Mouse (Mus musculus): ENCODE results near the gene Dgke. TPM values are rescaled to one million over a fixed set of nuclear protein-coding genes. Genes with fewer than 3 reads are reported as not detected.
"Not testable (repeated sequence)": the region's sequence is repeated elsewhere in the genome, so short reads cannot be mapped to it uniquely, and the experiment has no call there.

Dgke gene
- polyA plus RNA-seq, 1 experiment from 2014 or later = 3.5 TPM

DNA sequence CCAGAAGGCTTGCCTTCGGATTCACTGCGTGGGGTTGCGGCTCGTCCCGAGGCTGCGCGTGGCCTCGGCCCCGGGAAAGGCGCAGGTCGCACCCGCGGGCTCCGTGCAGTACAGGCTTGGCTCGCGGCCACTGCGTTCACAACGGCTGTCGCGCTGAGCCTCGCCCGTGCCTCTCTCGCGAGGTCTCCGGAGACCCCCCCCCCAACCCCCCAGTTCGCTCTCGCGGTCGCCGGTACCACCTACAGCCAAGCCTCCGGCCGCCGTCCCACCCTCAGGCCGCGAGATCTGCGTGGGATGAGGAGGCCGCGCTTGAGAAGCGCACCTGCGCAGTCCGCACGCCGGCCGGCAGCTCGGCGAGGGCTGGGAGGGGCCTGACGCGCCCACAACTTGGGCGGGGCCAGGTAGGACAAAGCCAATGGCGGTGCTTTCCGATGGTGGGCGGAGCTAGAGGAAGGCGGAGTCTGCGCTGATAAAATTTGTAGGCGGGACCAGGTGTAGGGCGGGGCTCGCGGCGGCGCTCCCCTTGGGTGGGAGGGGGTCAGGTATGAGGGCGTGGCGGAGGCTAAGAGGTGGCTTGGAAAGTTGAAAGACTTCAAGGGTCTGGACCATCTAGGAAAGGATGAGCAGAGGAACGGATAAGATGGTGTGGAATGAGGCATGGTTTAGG is 6.1 kb downstream of the Dgke start:
- no peaks in the 10 kb centered on the region for H3K36me3 ChIP-seq (ENCODE audit: control insufficient read depth, insufficient read depth, low read length)
- no peak overlapping the region for H3K27ac ChIP-seq (replicated peaks; ENCODE audit: low read depth, low read length)
- DNase-seq (ENCODE audit: low spot score) (peak; percentile 94), ATAC-seq (ENCODE audit: insufficient number of reproducible peaks, low FRiP score, low TSS enrichment, low read depth) (peak; percentile 90)
- peak overlapping the region; percentile 89 for H3K4me2 ChIP-seq (ENCODE audit: low read depth, severe bottlenecking)
- WGBS = under 1% methylated on average over 58 of the region's 63 CpGs
- peaks cover 11% of the 10 kb centered on the region for H3K4me1 ChIP-seq (ENCODE audit: control insufficient read depth, insufficient read depth, low read length)
- no peaks in the 10 kb centered on the region for H3K9me3 ChIP-seq (ENCODE audit: control insufficient read depth, low read length)
- no peaks in the 10 kb centered on the region for H3K27me3 ChIP-seq (ENCODE audit: control insufficient read depth, insufficient read depth, low read length)
- H3K9ac ChIP-seq (ENCODE audit: low read length) = peak overlapping the region; percentile 78
- H3K4me3 ChIP-seq (ENCODE audit: low read depth, low read length) = peak overlapping the region; percentile 81

DNA sequence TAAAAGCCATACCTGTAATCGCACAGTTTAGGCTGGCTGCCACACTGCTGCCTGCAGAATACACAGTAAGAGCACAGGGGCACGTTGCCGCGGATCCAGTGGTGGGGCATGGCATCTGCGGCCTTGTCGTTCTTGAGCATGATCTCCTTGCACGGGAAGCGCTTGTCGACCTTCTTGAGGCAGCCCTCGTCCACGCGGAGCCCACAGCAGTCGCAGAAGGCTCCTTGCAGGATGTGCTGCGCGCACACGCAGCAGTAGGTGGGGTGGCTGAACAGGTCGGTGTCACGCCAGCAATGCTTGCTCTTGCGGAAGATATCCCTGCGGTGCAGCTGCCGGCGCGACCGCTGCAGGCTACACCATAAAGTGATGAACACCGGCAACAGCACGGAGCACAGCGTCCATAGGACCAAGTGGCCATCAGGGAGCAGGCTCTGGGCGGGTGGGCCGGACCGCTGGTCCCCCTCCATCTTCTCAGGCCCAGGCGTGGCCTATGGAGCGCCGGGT is 6.7 kb downstream of the Dgke start:
- WGBS = under 1% methylated on average over 33 of the region's 33 CpGs

DNA sequence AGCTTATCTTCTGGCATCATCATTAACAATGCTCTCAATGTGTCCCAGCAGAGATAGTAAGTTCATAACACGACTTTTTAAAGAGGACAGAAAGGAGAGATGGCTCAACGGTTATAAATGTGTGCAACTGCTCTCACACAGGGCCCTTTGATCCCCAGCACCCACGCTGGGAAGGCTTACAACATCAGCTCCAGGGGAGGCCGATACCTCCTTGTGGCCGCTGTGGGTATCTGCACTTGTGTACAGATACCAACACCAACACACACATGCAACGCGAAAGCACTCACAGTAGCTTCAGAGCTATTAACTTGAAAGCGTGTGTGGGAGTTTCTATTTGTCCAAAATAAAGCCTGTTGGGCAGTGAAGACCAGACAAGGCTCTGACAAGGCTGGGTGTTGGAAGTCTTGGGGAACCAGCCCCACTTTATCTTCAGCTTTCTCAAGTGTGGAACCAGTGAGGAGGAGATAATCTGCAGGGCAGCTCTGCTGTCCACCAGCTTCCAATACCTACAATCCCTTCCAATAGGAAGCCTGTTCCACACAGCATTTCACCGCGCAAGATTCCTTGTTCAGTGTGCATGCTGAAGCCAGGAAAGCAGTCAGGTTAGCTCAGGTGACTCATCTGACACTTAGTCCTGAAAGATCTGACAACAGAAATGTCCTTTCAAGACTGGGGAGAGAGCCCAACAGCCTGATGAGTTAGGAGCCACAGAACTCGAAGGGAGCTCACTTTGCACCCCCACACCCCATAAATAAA is 8.0 kb downstream of the Dgke start:
- H3K4me1 ChIP-seq (ENCODE audit: control insufficient read depth, insufficient read depth, low read length) = peaks cover 11% of the 10 kb centered on the region
- DNase-seq (ENCODE audit: low spot score) (no peak), ATAC-seq (ENCODE audit: insufficient number of reproducible peaks, low FRiP score, low TSS enrichment, low read depth) (no peak)
- no peaks in the 10 kb centered on the region for H3K36me3 ChIP-seq (ENCODE audit: control insufficient read depth, insufficient read depth, low read length)
- peak overlapping the region; percentile 89; the same call in 1 of the 2 replicates for H3K4me2 ChIP-seq (ENCODE audit: low read depth, severe bottlenecking)
- no peak overlapping the region for H3K4me3 ChIP-seq (ENCODE audit: low read depth, low read length)
- no peaks in the 10 kb centered on the region for H3K9me3 ChIP-seq (ENCODE audit: control insufficient read depth, low read length)
- H3K27ac ChIP-seq (replicated peaks; ENCODE audit: low read depth, low read length) = no peak overlapping the region
- 73% methylated on average over 11 of the region's 11 CpGs for WGBS
- H3K27me3 ChIP-seq (ENCODE audit: control insufficient read depth, insufficient read depth, low read length) = no peaks in the 10 kb centered on the region
- H3K9ac ChIP-seq (ENCODE audit: low read length) = peak overlapping the region; percentile 12; the same call in 1 of the 2 replicates

More for the DNA sequence above, 6.7 kb downstream of the Dgke start:
- H3K27ac ChIP-seq (replicated peaks; ENCODE audit: low read depth, low read length) = no peak overlapping the region
- peak overlapping the region; percentile 89 for H3K4me2 ChIP-seq (ENCODE audit: low read depth, severe bottlenecking)
- ATAC-seq (ENCODE audit: insufficient number of reproducible peaks, low FRiP score, low TSS enrichment, low read depth) = peak; percentile 75; the same call in 1 of the 2 replicates
- H3K9me3 ChIP-seq (ENCODE audit: control insufficient read depth, low read length) = no peaks in the 10 kb centered on the region
- no peaks in the 10 kb centered on the region for H3K27me3 ChIP-seq (ENCODE audit: control insufficient read depth, insufficient read depth, low read length)
- no peak for DNase-seq (ENCODE audit: low spot score)
- no peaks in the 10 kb centered on the region for H3K36me3 ChIP-seq (ENCODE audit: control insufficient read depth, insufficient read depth, low read length)
- peaks cover 11% of the 10 kb centered on the region for H3K4me1 ChIP-seq (ENCODE audit: control insufficient read depth, insufficient read depth, low read length)
- peak overlapping the region; percentile 78 for H3K9ac ChIP-seq (ENCODE audit: low read length)
- H3K4me3 ChIP-seq (ENCODE audit: low read depth, low read length) = peak overlapping the region; percentile 81

DNA sequence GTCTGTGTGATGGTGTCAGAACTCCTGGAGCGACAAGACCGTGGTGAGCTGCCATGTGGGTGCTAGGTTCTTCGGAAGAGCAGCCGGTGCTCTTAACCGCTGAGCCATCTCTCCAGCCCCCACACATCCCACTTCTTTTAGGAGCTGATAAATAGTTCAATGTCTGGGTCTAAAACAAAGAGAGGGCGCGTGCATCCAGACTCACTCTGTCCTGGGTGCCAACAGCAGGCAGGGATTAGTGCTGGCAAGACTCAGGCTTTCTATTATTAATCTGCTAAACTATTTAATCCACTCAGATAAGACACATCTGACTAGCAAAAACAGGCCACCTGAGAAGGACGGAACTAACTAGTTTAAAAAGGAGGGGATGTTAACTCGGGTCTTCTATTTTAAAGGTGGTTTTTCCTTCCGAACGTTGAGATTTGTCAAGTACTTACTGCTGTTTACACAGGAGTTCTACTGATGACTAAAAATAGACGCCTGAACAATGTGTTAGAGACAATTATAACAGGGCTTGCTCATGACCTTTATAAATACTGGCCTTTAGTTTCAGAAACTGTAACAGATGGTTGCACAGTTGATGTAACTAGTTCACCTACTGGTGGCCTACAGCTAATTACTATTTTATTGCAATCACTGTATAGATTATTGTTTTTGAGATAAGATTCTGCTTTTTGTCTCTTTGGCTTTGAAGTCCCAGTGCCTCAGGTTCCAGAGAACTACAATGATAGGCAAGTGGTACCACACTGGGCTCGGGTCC is 10.5 kb downstream of the Dgke start:
- DNase-seq (ENCODE audit: low spot score) (no peak), ATAC-seq (ENCODE audit: insufficient number of reproducible peaks, low FRiP score, low TSS enrichment, low read depth) (no peak)
- Histone ChIP-seq H3K9ac (ENCODE audit: low read length) (no peak overlapping the region), H3K4me2 (ENCODE audit: low read depth, severe bottlenecking) (no peak overlapping the region), H3K27ac (replicated peaks; ENCODE audit: low read depth, low read length) (no peak overlapping the region), H3K4me1 (ENCODE audit: control insufficient read depth, insufficient read depth, low read length) (peaks cover 11% of the 10 kb centered on the region), H3K27me3 (ENCODE audit: control insufficient read depth, insufficient read depth, low read length) (no peaks in the 10 kb centered on the region), H3K4me3 (ENCODE audit: low read depth, low read length) (no peak overlapping the region), H3K36me3 (ENCODE audit: control insufficient read depth, insufficient read depth, low read length) (no peaks in the 10 kb centered on the region), H3K9me3 (ENCODE audit: control insufficient read depth, low read length) (no peaks in the 10 kb centered on the region)
- WGBS = 89% methylated on average over 13 of the region's 13 CpGs

DNA sequence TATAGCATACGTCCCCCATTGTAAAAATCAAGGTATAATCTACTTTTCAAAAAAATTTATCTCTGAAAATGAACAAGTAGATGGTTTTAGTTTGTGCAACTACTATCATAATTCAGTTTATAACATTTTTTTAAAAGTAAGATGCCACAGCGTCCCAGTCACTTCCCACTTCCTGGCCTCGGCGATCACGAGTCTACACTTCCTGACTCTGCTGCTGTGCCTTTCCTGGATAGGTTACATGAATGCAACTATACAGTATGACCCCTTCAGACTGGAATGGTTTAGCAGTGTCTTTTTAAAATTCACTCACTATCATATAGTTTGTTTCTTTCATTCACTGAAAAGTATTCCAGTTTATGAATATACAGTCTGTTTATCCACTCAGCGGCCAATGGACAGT is 14.9 kb downstream of the Dgke start:
- ATAC-seq (ENCODE audit: insufficient number of reproducible peaks, low FRiP score, low TSS enrichment, low read depth) (no peak), DNase-seq (ENCODE audit: low spot score) (no peak)
- peaks cover 7% of the 10 kb centered on the region; the same call in 1 of the 2 replicates for H3K36me3 ChIP-seq (ENCODE audit: control insufficient read depth, insufficient read depth, low read length)
- no peaks in the 10 kb centered on the region for H3K9me3 ChIP-seq (ENCODE audit: control insufficient read depth, low read length)
- H3K4me2 ChIP-seq (ENCODE audit: low read depth, severe bottlenecking) = no peak overlapping the region
- no peak overlapping the region for H3K4me3 ChIP-seq (ENCODE audit: low read depth, low read length)
- H3K4me1 ChIP-seq (ENCODE audit: control insufficient read depth, insufficient read depth, low read length) = no peaks in the 10 kb centered on the region
- no peak overlapping the region for H3K27ac ChIP-seq (replicated peaks; ENCODE audit: low read depth, low read length)
- WGBS = 93% methylated on average over 6 of the region's 6 CpGs
- no peaks in the 10 kb centered on the region for H3K27me3 ChIP-seq (ENCODE audit: control insufficient read depth, insufficient read depth, low read length)
- no peak overlapping the region for H3K9ac ChIP-seq (ENCODE audit: low read length)

DNA sequence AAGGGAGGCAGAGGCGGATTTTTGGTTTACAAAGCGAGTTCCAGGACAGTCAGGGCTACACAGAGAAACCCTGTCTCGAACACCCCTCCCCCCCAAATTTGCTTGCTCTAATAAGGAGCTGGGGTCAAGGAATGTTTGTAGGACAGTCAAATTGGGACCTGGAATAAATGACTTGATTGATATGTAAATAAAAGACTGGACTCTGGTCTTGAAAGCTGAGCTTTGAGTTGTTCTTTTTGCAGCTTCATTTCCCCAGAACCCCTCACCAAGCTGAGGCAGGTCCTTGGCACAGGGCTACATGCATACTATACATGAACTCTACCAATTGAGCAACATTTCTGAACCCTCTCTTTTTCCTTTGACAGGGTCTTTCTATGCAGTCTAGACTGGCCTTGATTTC is 20.6 kb downstream of the Dgke start:
- ATAC-seq (ENCODE audit: insufficient number of reproducible peaks, low FRiP score, low TSS enrichment, low read depth) (no peak), DNase-seq (ENCODE audit: low spot score) (no peak)

DNA sequence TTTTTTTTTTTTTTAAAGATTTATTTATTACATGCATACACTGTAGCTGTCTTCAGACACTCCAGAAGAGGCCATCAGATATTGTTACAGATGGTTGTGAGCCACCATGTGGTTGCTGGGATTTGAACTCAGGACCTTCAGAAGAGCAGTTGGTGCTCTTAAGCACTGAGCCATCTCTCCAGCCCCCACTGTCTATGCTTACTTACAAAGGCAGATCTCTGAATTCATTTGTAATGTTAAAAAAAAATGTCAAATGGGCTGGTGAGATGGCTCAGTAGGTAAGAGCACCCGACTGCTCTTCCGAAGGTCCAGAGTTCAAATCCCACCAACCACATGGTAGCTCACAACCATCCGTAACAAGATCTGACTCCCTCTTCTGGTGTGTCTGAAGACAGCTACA is 21.1 kb downstream of the Dgke start:
- H3K36me3 ChIP-seq (ENCODE audit: control insufficient read depth, insufficient read depth, low read length); H3K27me3 ChIP-seq (ENCODE audit: control insufficient read depth, insufficient read depth, low read length); H3K9me3 ChIP-seq (ENCODE audit: control insufficient read depth, low read length); H3K4me3 ChIP-seq (ENCODE audit: low read depth, low read length); DNase-seq (ENCODE audit: low spot score); ATAC-seq (ENCODE audit: insufficient number of reproducible peaks, low FRiP score, low TSS enrichment, low read depth); H3K27ac ChIP-seq (replicated peaks; ENCODE audit: low read depth, low read length); H3K4me2 ChIP-seq (ENCODE audit: low read depth, severe bottlenecking); H3K9ac ChIP-seq (ENCODE audit: low read length); H3K4me1 ChIP-seq (ENCODE audit: control insufficient read depth, insufficient read depth, low read length): not testable (repeated sequence)
- WGBS = 94% methylated on average over 3 of the region's 3 CpGs

More for the DNA sequence above, 20.6 kb downstream of the Dgke start:
- no peaks in the 10 kb centered on the region for H3K9me3 ChIP-seq (ENCODE audit: control insufficient read depth, low read length)
- H3K4me2 ChIP-seq (ENCODE audit: low read depth, severe bottlenecking) = no peak overlapping the region
- WGBS = 93% methylated on average over 3 of the region's 3 CpGs
- H3K4me1 ChIP-seq (ENCODE audit: control insufficient read depth, insufficient read depth, low read length) = no peaks in the 10 kb centered on the region
- H3K27me3 ChIP-seq (ENCODE audit: control insufficient read depth, insufficient read depth, low read length) = no peaks in the 10 kb centered on the region
- no peak overlapping the region for H3K27ac ChIP-seq (replicated peaks; ENCODE audit: low read depth, low read length)
- peaks cover 7% of the 10 kb centered on the region for H3K36me3 ChIP-seq (ENCODE audit: control insufficient read depth, insufficient read depth, low read length)
- no peak overlapping the region for H3K4me3 ChIP-seq (ENCODE audit: low read depth, low read length)
- no peak overlapping the region for H3K9ac ChIP-seq (ENCODE audit: low read length)

GRCm38 (mm10) chr11:89043046-89043445 is 23.6 kb downstream of the Dgke start:
- Histone ChIP-seq H3K4me3 (ENCODE audit: low read depth, low read length) (no peak overlapping the region), H3K27ac (replicated peaks; ENCODE audit: low read depth, low read length) (no peak overlapping the region), H3K36me3 (ENCODE audit: control insufficient read depth, insufficient read depth, low read length) (peaks cover 6% of the 10 kb centered on the region), H3K27me3 (ENCODE audit: control insufficient read depth, insufficient read depth, low read length) (no peaks in the 10 kb centered on the region), H3K4me2 (ENCODE audit: low read depth, severe bottlenecking) (no peak overlapping the region), H3K9me3 (ENCODE audit: control insufficient read depth, low read length) (no peaks in the 10 kb centered on the region), H3K9ac (ENCODE audit: low read length) (no peak overlapping the region), H3K4me1 (ENCODE audit: control insufficient read depth, insufficient read depth, low read length) (no peaks in the 10 kb centered on the region)
- WGBS = 89% methylated on average over 7 of the region's 7 CpGs
- DNase-seq (ENCODE audit: low spot score) (no peak), ATAC-seq (ENCODE audit: insufficient number of reproducible peaks, low FRiP score, low TSS enrichment, low read depth) (no peak)
